Mouse (Mus musculus): ENCODE data around the gene Lrp5. TPM values are rescaled to one million over a fixed set of nuclear protein-coding genes. Genes with fewer than 3 reads are reported as not detected.

Gene Lrp5
- polyA plus RNA-seq, 1 experiment from 2014 or later, result 1.8 TPM

DNA sequence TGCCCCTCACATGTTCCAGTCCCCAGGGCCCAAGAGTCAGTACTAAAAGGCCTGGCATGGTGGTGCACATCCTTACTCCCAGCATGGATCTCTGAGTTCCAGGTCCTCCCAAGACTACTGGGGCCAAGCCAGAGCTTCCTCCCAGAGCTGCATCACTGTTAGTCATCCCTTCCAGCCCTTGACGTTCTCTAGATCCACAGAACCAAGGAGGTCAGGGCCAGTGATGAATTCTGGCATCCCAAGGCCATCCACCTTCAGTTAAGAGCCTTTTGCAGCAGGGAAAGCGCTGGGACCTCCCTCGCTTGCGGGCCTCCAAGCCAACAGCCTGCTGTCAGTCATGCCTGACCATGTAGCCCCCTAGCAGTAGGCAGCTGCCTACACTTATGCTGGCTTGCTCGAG lies 54.9 kb downstream of the Lrp5 start:
- H3K36me3 ChIP-seq (replicated peaks; ENCODE audit: control insufficient read depth, insufficient read depth), result 0 out of 2 replicates have a peak, but pooled peaks cover 6% of the 10 kb centered on the region
- H3K4me1 ChIP-seq (replicated peaks; ENCODE audit: control insufficient read depth, insufficient read depth, low read length), result no peaks in the 10 kb centered on the region
- no peak overlapping the region for H3K4me2 ChIP-seq (replicated peaks)
- no peak overlapping the region for H3K9ac ChIP-seq
- no peak overlapping the region for H3K4me3 ChIP-seq (replicated peaks; ENCODE audit: low read length)
- H3K27ac ChIP-seq, result no peak overlapping the region
- DNase-seq (ENCODE audit: low spot score) (no peak), ATAC-seq (ENCODE audit: low FRiP score) (no peak)
- no peaks in the 10 kb centered on the region for H3K27me3 ChIP-seq (ENCODE audit: control insufficient read depth, insufficient read depth, low read length)
- WGBS, result 89% methylated on average over 5 of the region's 5 CpGs
- H3K9me3 ChIP-seq (ENCODE audit: control insufficient read depth, low read length), result no peaks in the 10 kb centered on the region

DNA sequence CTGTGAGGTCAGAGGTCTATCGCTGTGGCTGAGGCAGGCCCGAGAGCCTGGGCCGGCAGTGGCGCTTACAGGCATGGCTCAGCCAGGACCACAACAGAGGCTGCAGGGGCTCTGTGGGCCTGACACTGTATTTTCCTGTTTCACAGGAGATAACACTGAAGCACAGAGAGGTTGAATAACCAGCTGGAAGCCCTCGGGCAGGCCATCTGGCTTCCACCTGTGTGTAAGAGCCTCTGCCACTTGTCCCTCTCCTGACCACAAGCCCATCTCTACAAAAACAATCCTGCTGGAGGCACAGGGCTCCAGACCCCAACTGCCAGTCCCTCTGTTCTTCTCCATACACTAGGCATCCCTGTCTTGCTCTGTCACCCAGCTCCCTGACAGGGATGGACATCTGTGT lies 55.9 kb downstream of the Lrp5 start:
- 0 out of 2 replicates have a peak, but pooled peaks cover 6% of the 10 kb centered on the region for H3K36me3 ChIP-seq (replicated peaks; ENCODE audit: control insufficient read depth, insufficient read depth)
- DNase-seq (ENCODE audit: low spot score) (no peak), ATAC-seq (ENCODE audit: low FRiP score) (no peak)
- no peak overlapping the region for H3K27ac ChIP-seq
- H3K4me3 ChIP-seq (replicated peaks; ENCODE audit: low read length), result no peak overlapping the region
- H3K9ac ChIP-seq, result no peak overlapping the region
- H3K4me2 ChIP-seq (replicated peaks), result no peak overlapping the region
- H3K4me1 ChIP-seq (replicated peaks; ENCODE audit: control insufficient read depth, insufficient read depth, low read length), result no peaks in the 10 kb centered on the region
- no peaks in the 10 kb centered on the region for H3K9me3 ChIP-seq (ENCODE audit: control insufficient read depth, low read length)
- WGBS, result 78% methylated on average over 5 of the region's 5 CpGs
- no peaks in the 10 kb centered on the region for H3K27me3 ChIP-seq (ENCODE audit: control insufficient read depth, insufficient read depth, low read length)

DNA sequence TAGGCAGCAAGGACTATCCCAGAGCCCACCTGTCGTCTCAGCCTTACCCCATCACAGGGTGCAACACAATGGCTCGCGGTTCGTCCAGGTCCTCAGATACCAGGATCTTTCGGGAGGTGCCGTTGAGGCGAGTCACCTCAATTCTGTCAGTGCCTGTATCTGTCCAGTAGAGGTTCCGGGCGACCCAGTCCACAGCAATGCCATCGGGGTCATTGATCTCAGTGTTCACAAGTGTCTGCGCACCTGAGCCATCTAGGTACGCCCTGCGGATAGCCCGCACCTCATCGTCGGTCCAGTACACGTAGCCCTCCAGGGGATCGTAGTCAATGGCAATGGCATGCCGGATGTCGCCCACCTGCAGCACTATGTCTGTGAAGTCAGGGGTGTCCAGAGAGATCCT lies 56.3 kb downstream of the Lrp5 start:
- WGBS, result 95% methylated on average over 20 of the region's 20 CpGs
- H3K4me3 ChIP-seq (replicated peaks; ENCODE audit: low read length), result no peak overlapping the region
- 0 out of 2 replicates have a peak, but pooled peaks cover 6% of the 10 kb centered on the region for H3K36me3 ChIP-seq (replicated peaks; ENCODE audit: control insufficient read depth, insufficient read depth)
- no peak for ATAC-seq (ENCODE audit: low FRiP score)
- no peaks in the 10 kb centered on the region for H3K27me3 ChIP-seq (ENCODE audit: control insufficient read depth, insufficient read depth, low read length)
- H3K9me3 ChIP-seq (ENCODE audit: control insufficient read depth, low read length), result no peaks in the 10 kb centered on the region
- no peak overlapping the region for H3K4me2 ChIP-seq (replicated peaks)
- H3K4me1 ChIP-seq (replicated peaks; ENCODE audit: control insufficient read depth, insufficient read depth, low read length), result no peaks in the 10 kb centered on the region
- no peak overlapping the region for H3K27ac ChIP-seq
- H3K9ac ChIP-seq, result no peak overlapping the region
- no peak for DNase-seq (ENCODE audit: low spot score)

DNA sequence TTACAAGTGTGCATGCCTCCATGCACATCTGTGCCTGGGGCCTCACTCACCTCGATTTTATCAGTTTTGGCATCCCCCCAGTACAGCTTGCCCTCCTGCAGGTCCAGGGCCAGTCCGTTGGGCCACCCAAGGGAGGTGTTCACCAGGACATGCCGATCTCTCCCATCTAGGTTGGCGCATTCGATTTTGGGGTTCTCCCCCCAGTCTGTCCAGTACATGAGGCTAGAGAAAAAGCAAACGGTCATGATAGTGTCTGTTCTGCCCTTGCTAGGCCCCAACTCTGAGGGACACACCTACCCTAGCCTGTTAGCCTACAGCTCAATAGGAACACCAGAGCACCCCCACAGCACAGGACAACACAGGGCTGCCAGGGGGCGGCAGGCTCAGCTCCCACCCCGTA lies 58.1 kb downstream of the Lrp5 start:
- 91% methylated on average over 8 of the region's 8 CpGs for WGBS
- Histone ChIP-seq H3K4me3 (replicated peaks; ENCODE audit: low read length) (no peak overlapping the region), H3K4me2 (replicated peaks) (no peak overlapping the region), H3K4me1 (replicated peaks; ENCODE audit: control insufficient read depth, insufficient read depth, low read length) (no peaks in the 10 kb centered on the region), H3K36me3 (replicated peaks; ENCODE audit: control insufficient read depth, insufficient read depth) (0 out of 2 replicates have a peak, but pooled peaks cover 6% of the 10 kb centered on the region), H3K27me3 (ENCODE audit: control insufficient read depth, insufficient read depth, low read length) (no peaks in the 10 kb centered on the region), H3K9ac (no peak overlapping the region), H3K27ac (no peak overlapping the region), H3K9me3 (ENCODE audit: control insufficient read depth, low read length) (no peaks in the 10 kb centered on the region)
- ATAC-seq (ENCODE audit: low FRiP score), result no peak
- no peak for DNase-seq (ENCODE audit: low spot score)

DNA sequence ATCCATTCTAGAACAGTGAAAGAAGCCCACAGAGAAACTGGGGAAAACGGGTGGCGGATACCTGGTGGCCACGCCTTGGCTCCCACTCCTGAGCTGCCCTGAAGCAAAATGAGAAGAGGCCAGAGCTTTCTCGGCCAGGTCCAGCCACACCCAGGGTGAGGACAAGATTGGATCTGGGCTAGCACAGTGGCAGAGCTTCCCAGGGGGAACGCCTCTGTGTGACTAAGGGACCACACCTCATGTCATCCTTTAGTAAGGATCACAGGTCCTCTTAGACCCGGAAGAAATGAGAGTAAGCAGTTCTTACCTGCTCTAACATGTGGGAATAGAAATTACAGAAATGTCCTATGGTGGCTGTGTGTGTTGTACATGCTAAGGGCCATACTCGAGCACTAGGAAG lies 61.3 kb downstream of the Lrp5 start:
- H3K36me3 ChIP-seq (replicated peaks; ENCODE audit: control insufficient read depth, insufficient read depth), result peaks cover 13% of the 10 kb centered on the region; the same call in 1 of the 2 replicates
- no peak overlapping the region for H3K4me3 ChIP-seq (replicated peaks; ENCODE audit: low read length)
- H3K27ac ChIP-seq, result no peak overlapping the region
- no peaks in the 10 kb centered on the region for H3K4me1 ChIP-seq (replicated peaks; ENCODE audit: control insufficient read depth, insufficient read depth, low read length)
- no peaks in the 10 kb centered on the region for H3K27me3 ChIP-seq (ENCODE audit: control insufficient read depth, insufficient read depth, low read length)
- DNase-seq (ENCODE audit: low spot score) (no peak), ATAC-seq (ENCODE audit: low FRiP score) (no peak)
- no peak overlapping the region for H3K4me2 ChIP-seq (replicated peaks)
- 87% methylated on average over 7 of the region's 7 CpGs for WGBS
- no peaks in the 10 kb centered on the region for H3K9me3 ChIP-seq (ENCODE audit: control insufficient read depth, low read length)
- H3K9ac ChIP-seq, result no peak overlapping the region

DNA sequence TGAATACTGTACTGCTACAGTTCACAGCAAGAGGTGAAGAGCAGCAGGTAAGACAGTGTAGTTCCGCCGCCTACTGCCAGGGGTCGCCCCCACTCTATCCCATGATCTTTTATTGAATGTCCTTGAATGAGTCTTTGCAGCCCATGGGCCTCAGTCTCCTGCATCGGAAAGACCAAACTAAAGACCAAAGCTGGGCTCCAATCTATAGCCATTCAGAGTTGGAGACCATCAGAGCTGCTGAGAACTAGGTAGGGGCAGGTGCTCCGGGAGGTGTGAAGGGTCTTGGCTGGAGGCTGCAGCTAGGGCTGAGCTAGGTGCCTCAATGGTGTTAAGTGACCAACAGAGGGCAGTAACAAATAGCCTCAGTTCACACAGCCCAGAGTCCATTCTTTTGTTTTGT lies 62.5 kb downstream of the Lrp5 start:
- DNase-seq (ENCODE audit: low spot score) (no peak), ATAC-seq (ENCODE audit: low FRiP score) (no peak)
- 64% methylated on average over 5 of the region's 5 CpGs for WGBS

DNA sequence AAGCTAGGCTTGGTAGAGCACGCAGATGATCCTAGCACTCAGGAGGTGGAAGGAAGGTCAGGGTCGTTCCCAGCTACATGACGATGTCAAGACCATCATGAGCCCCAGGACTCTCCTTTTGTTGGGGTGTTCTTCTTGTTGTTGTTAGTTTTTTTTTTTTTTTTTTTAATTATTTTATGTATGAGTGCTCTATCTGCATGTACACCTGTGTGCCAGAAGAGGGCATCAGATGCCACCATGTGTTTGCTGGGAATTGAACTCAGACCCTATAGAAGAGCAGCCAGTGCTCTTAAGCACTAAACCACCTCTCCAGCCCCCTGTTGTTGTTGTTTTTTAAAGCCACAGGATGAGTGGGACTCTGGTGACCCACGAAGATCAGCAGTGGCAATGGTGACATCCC lies 63.1 kb downstream of the Lrp5 start:
- Histone ChIP-seq H3K4me2 (replicated peaks) (no peak overlapping the region), H3K36me3 (replicated peaks; ENCODE audit: control insufficient read depth, insufficient read depth) (peaks cover 22% of the 10 kb centered on the region), H3K27ac (no peak overlapping the region), H3K4me3 (replicated peaks; ENCODE audit: low read length) (no peak overlapping the region), H3K9me3 (ENCODE audit: control insufficient read depth, low read length) (no peaks in the 10 kb centered on the region), H3K27me3 (ENCODE audit: control insufficient read depth, insufficient read depth, low read length) (no peaks in the 10 kb centered on the region), H3K4me1 (replicated peaks; ENCODE audit: control insufficient read depth, insufficient read depth, low read length) (no peaks in the 10 kb centered on the region), H3K9ac (no peak overlapping the region)
- no peak for DNase-seq (ENCODE audit: low spot score)
- ATAC-seq (ENCODE audit: low FRiP score), result no peak
- 98% methylated on average over 4 of the region's 4 CpGs for WGBS

More for the DNA sequence above, 62.5 kb downstream of the Lrp5 start:
- Histone ChIP-seq H3K4me2 (replicated peaks) (no peak overlapping the region), H3K9me3 (ENCODE audit: control insufficient read depth, low read length) (no peaks in the 10 kb centered on the region), H3K4me3 (replicated peaks; ENCODE audit: low read length) (no peak overlapping the region), H3K4me1 (replicated peaks; ENCODE audit: control insufficient read depth, insufficient read depth, low read length) (no peaks in the 10 kb centered on the region), H3K27ac (no peak overlapping the region), H3K9ac (no peak overlapping the region), H3K36me3 (replicated peaks; ENCODE audit: control insufficient read depth, insufficient read depth) (peaks cover 22% of the 10 kb centered on the region), H3K27me3 (ENCODE audit: control insufficient read depth, insufficient read depth, low read length) (no peaks in the 10 kb centered on the region)

DNA sequence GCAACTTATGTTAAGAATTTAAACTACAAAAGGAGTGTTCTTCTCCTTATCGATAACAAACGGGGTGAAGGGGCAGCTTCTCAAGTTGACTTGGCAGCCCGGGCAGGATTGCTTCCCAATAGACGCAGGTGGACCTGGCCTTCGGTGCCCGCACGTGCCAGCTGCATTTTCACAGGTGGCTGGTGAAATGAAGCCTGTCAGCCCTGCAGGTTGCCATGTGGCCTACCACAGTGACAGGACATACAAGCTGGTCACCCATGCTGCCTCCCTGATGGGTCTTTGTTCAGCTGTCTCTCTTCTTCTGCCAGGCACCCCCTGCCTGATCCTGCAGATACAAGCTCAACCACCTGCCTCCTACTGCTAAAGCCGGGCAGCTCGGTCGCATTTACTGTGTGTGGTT lies 65.5 kb downstream of the Lrp5 start:
- DNase-seq (ENCODE audit: low spot score), result no peak
- Histone ChIP-seq H3K27ac (no peak overlapping the region), H3K27me3 (ENCODE audit: control insufficient read depth, insufficient read depth, low read length) (no peaks in the 10 kb centered on the region), H3K9ac (no peak overlapping the region), H3K9me3 (ENCODE audit: control insufficient read depth, low read length) (no peaks in the 10 kb centered on the region), H3K4me3 (replicated peaks; ENCODE audit: low read length) (no peak overlapping the region), H3K4me1 (replicated peaks; ENCODE audit: control insufficient read depth, insufficient read depth, low read length) (no peaks in the 10 kb centered on the region), H3K4me2 (replicated peaks) (no peak overlapping the region), H3K36me3 (replicated peaks; ENCODE audit: control insufficient read depth, insufficient read depth) (peaks cover 16% of the 10 kb centered on the region)
- 92% methylated on average over 10 of the region's 10 CpGs for WGBS
- no peak for ATAC-seq (ENCODE audit: low FRiP score)

DNA sequence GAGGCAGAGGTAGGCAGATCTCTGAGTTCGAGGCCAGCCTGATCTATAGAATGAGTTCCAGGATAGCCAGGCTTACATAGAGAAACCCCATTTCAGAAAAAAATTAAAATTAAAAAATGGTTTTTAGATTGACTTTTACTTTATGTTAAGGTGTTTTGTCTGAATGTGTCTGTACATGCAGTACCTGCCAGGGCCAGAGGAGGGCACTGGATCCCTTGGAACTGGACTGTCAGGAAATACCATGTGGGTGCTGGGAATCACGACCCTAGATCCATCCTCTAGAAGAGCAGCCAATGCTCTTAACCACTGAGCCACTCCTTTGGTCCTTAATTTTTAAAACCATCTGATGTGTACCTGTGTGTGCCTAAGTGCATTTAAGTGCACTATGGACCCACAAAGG lies 67.0 kb downstream of the Lrp5 start:
- WGBS, result 93% methylated on average over 2 of the region's 2 CpGs
- Histone ChIP-seq H3K4me2 (replicated peaks) (no peak overlapping the region), H3K4me3 (replicated peaks; ENCODE audit: low read length) (no peak overlapping the region), H3K9me3 (ENCODE audit: control insufficient read depth, low read length) (no peaks in the 10 kb centered on the region), H3K9ac (no peak overlapping the region), H3K4me1 (replicated peaks; ENCODE audit: control insufficient read depth, insufficient read depth, low read length) (no peaks in the 10 kb centered on the region), H3K27ac (no peak overlapping the region), H3K27me3 (ENCODE audit: control insufficient read depth, insufficient read depth, low read length) (no peaks in the 10 kb centered on the region), H3K36me3 (replicated peaks; ENCODE audit: control insufficient read depth, insufficient read depth) (peaks cover 28% of the 10 kb centered on the region)
- DNase-seq (ENCODE audit: low spot score) (no peak), ATAC-seq (ENCODE audit: low FRiP score) (no peak)

DNA sequence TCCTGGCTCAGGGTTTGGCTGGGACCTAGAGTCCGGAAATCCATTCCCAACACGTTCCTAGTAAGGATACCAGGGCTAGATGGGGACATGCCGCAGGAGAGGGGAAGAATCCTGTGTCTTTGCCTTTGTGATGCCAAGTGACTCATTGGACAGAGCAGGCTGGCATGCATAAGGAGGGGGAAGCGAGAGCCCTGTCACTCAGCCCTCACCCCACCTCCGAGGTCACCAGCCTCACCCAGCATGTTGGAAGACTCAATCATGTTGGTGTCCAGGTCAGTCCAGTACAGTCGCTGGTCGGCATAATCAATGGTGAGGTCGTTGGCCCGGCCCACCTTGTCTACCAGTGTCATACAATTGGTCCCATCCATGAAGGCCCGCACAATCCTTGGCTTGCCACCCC lies 72.4 kb downstream of the Lrp5 start:
- WGBS, result 96% methylated on average over 10 of the region's 10 CpGs
- H3K4me1 ChIP-seq (replicated peaks; ENCODE audit: control insufficient read depth, insufficient read depth, low read length), result no peaks in the 10 kb centered on the region

More for the DNA sequence above, 72.4 kb downstream of the Lrp5 start:
- H3K27ac ChIP-seq, result no peak overlapping the region
- H3K36me3 ChIP-seq (replicated peaks; ENCODE audit: control insufficient read depth, insufficient read depth), result peaks cover 23% of the 10 kb centered on the region
- no peak for DNase-seq (ENCODE audit: low spot score)
- H3K9me3 ChIP-seq (ENCODE audit: control insufficient read depth, low read length), result no peaks in the 10 kb centered on the region
- H3K4me3 ChIP-seq (replicated peaks; ENCODE audit: low read length), result no peak overlapping the region
- no peak overlapping the region for H3K4me2 ChIP-seq (replicated peaks)
- H3K27me3 ChIP-seq (ENCODE audit: control insufficient read depth, insufficient read depth, low read length), result no peaks in the 10 kb centered on the region
- no peak overlapping the region for H3K9ac ChIP-seq
- no peak for ATAC-seq (ENCODE audit: low FRiP score)
